Mouse (Mus musculus) liver, embryonic 11.5 days (tissue): ENCODE results near the gene Ugt1a6b. TPM values are rescaled to one million over a fixed set of nuclear protein-coding genes. Genes with fewer than 3 reads are reported as not detected.

Experiments
- ATAC-seq: fragments of 200-750 bp; cut with Nextera tagmentation; replicated peaks from 2 replicates; pipeline ENCODE4 v1.8.0; 2017; ENCODE audit warnings: moderate number of reproducible peaks, mild to moderate bottlenecking, moderate TSS enrichment, moderate library complexity; ENCODE audit not compliant: low FRiP score
- DNase-seq: peaks from one replicate; pipeline ENCODE4 v3.0.0-alpha.2; 2017; ENCODE audit warnings: low spot score
- H3K27ac ChIP-seq: fragments of 300-500 bp; sonication (generic); 2 replicates; pipeline ENCODE4 v1.5.1; 2014; ENCODE audit warnings: mild to moderate bottlenecking, low read depth, low read length, control low read depth
- H3K27me3 ChIP-seq: fragments of 300-500 bp; sonication (generic); replicated peaks from 2 replicates; pipeline ENCODE4 v1.6.1; 2014; ENCODE audit warnings: low read length, mixed read lengths; ENCODE audit not compliant: control insufficient read depth, insufficient read depth
- H3K36me3 ChIP-seq: fragments of 300-500 bp; sonication (generic); 2 replicates; pipeline ENCODE4 v1.6.1; 2014; ENCODE audit warnings: mild to moderate bottlenecking, low read length, moderate library complexity, mixed read lengths; ENCODE audit not compliant: control insufficient read depth, insufficient read depth
- H3K4me1 ChIP-seq: fragments of 300-500 bp; sonication (generic); replicated peaks from 2 replicates; pipeline ENCODE4 v1.6.1; 2014; ENCODE audit warnings: low read length, mixed read lengths; ENCODE audit not compliant: control insufficient read depth, insufficient read depth
- H3K4me2 ChIP-seq: fragments of 300-500 bp; sonication (generic); 2 replicates; pipeline ENCODE4 v1.6.1; 2014; ENCODE audit warnings: mild to moderate bottlenecking, control low read depth, moderate library complexity
- H3K4me3 ChIP-seq: fragments of 300-500 bp; sonication (generic); 2 replicates; pipeline ENCODE4 v1.5.1; 2014; ENCODE audit warnings: low read depth, low read length, control low read depth
- H3K9ac ChIP-seq: fragments of 300-500 bp; sonication (generic); 2 replicates; pipeline ENCODE4 v1.6.1; 2014; ENCODE audit warnings: low read depth, low read length, control low read depth
- H3K9me3 ChIP-seq: fragments of 300-500 bp; sonication (generic); 2 replicates; pipeline ENCODE4 v1.6.1; 2016; ENCODE audit warnings: low read length, inconsistent platforms, mixed read lengths; ENCODE audit not compliant: control insufficient read depth
- WGBS: fragments of 180-500 bp; shearing (Covaris S2); extraction: QIAGEN DNeasy Blood & Tissue Kit; methylation state at CpG from one replicate; pipeline ENCODE4 v1.1.7; 2014; 5-methylcytosine and 5-hydroxymethylcytosine counted together
- polyA plus RNA-seq: library from polyadenylated mRNA; unstranded; fragments of >200 nt; fragmentation: Nextera tagmentation; extraction: Ambion mirVana; gene quantifications from 2 replicates; pipeline ENCODE4 v1.2.1, GENCODE M21; 2014

The Ugt1a6b gene
- polyA plus RNA-seq, 1 experiment from 2014 or later = 0.11 TPM

DNA sequence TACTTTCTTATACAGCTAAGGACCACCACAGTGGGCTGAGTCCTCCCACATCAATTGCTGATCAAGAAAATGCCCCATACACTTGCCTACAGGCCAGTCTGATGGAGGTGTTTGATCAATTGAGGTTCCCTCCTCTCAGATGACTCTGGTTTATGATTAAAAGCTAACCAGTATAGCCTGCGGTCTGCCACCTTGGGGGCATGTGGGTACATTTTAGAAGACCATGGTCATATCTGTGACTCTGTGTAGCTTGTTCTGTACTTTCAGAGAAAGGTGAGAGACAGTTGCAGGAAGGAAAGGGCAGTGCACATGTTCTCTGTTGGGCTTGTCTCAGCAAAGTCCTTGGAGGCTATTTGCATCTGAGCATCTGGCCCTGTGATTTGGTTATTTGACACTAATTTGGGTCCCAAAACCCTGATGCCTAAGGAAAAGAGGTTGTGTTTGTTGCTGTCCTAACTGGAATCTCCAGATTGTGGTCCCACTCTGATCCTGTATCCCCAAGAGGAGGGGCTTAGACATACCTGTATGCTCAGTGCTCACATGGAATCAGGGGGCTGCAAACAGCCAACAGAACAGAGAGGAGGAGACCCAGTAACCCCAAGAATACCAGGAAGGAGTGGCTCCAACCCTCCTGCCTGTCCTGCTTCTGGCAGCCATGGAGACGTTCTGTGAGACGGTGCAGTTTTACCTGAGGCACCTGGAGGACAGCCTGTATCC lies 129.8 kb downstream of the Ugt1a6b start:
- no peak overlapping the region for H3K4me3 ChIP-seq
- DNase-seq (no peak), ATAC-seq (no peak)
- 48% methylated on average over 3 of the region's 3 CpGs for WGBS
- H3K27me3 ChIP-seq = no peaks in the 10 kb centered on the region
- no peaks in the 10 kb centered on the region for H3K36me3 ChIP-seq
- H3K9me3 ChIP-seq = peaks cover 94% of the 10 kb centered on the region
- H3K4me1 ChIP-seq = no peaks in the 10 kb centered on the region
- H3K27ac ChIP-seq = no peak overlapping the region
- H3K4me2 ChIP-seq = no peak overlapping the region
- H3K9ac ChIP-seq = no peak overlapping the region

DNA sequence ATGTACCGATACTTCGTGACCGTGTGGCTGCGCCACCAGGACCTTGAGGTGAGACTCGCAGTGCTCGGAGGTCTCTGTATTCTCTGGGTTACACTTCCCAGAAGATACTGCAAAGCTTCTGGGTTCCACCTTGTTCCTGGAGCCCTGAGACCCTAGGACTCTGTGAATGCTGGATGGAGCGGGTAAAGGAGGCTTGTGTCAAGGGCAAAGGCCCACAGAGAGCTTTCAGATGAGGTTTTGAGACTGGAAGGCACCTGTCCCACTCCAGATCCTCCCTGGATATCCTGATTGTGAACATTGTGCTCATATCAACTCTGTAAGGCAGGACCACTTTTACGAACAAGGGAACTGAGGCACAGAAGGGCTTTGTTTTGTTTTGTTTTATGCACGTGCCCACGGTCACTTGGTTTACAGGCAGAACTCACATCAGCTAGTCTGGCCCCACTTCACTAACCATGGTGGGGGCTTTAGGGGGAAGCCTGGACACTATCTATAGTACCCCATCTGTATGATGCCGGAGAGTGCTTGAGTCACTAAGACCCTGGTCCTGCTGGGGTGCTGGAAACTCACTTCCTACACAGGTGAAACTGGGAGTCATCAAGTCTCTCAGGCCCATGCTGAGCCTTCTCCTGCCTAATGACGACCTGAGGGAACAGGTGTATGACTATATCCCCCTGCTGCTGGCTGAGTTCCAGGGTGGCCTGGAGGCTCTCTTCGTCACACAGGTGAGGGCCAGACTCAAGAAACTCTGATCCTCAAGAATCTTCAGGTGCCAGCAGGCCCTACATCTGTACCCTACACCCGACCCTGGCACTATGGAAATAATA lies 130.6 kb downstream of the Ugt1a6b start:
- H3K4me1 ChIP-seq = no peaks in the 10 kb centered on the region
- no peak overlapping the region for H3K4me3 ChIP-seq
- H3K9me3 ChIP-seq = peaks cover 94% of the 10 kb centered on the region
- H3K36me3 ChIP-seq = no peaks in the 10 kb centered on the region
- no peak overlapping the region for H3K4me2 ChIP-seq
- no peak for ATAC-seq
- H3K27ac ChIP-seq = no peak overlapping the region
- WGBS = 65% methylated on average over 14 of the region's 14 CpGs
- no peak overlapping the region for H3K9ac ChIP-seq
- DNase-seq = no peak
- H3K27me3 ChIP-seq = no peaks in the 10 kb centered on the region

DNA sequence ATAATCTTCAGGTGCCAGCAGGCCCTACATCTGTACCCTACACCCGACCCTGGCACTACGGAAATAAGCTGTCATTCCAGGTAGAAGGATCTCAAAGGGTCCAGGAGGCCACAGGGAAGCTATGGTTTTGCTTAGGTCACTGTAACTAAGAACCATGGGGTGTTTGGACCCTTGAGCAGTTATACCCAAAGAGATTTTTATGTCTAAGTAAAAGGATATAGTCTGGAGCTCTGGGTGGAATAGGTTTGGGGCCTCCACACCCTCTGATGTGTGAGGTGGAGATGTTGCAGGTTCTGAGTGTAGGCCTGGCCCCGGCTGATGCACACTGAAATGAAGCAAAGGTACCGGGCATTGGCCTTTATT lies 131.2 kb downstream of the Ugt1a6b start:
- Histone ChIP-seq H3K36me3 (no peaks in the 10 kb centered on the region), H3K4me1 (no peaks in the 10 kb centered on the region), H3K9ac (no peak overlapping the region), H3K27ac (no peak overlapping the region), H3K4me2 (no peak overlapping the region), H3K9me3 (peaks cover 94% of the 10 kb centered on the region), H3K27me3 (no peaks in the 10 kb centered on the region), H3K4me3 (no peak overlapping the region)
- DNase-seq (no peak), ATAC-seq (no peak)
- 60% methylated on average over 4 of the region's 4 CpGs for WGBS

DNA sequence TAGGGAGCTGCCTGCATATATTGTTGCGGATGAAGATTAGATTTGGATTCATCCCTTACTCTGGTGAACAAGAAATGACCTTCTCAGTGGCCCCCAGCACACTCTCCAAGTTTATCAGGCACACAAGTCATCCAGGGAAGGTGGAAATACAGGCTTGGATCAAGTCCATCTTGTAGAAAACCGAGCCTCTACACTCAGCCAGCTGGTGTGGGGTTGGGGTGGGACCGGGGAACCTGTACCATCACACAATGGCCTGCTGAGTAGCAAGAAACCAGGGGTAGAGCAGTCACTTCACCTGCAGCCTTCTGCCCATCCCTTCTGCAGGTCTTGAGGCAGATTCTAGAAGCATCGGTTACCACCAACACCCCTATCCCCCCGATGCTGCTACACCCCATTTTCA lies 131.6 kb downstream of the Ugt1a6b start:
- Histone ChIP-seq H3K27ac (no peak overlapping the region), H3K4me1 (no peaks in the 10 kb centered on the region), H3K9ac (no peak overlapping the region), H3K9me3 (peaks cover 94% of the 10 kb centered on the region), H3K4me2 (no peak overlapping the region), H3K36me3 (no peaks in the 10 kb centered on the region), H3K27me3 (no peaks in the 10 kb centered on the region), H3K4me3 (no peak overlapping the region)
- WGBS = 39% methylated on average over 5 of the region's 5 CpGs
- DNase-seq (no peak), ATAC-seq (no peak)

DNA sequence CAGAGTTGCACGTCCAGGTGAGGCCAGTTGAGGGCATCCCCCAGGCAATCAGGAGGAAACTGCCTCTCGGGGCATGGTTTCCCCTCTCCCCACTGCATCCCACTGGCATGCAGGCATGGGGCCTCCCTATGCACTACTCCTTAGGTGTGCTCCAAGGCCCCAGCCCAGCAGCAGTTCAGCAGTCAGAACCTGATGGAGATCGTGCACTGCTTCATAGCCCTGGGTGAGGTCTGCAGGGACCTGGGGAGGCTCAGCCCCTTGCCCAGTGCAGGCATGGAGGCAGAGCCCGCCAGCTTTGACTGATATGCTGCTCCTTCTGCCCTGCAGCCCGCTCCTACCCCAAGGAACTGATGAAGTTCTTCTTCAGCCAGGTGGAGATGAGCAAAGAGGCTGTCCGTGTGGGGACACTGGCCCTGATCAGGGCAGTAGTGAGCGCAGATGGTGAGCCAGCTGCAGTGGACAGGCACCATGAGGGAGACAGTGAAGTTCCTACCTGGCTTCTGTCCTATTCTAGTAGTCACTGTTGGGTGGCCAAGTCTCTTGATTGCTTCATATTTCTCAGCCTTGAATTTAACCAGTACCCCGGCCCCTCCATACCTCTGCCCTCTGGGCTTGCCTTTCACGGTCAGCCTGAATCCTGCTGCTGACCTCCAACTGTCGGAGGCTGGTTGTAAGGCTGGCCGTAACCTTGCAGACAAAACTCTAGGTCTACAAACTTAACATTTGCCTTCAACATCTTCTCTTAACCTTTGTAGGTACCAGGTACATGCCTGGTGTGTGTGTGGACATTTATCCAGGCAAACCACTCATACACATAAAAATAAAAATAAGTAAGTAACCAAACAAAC lies 132.2 kb downstream of the Ugt1a6b start:
- no peak for ATAC-seq
- WGBS = 56% methylated on average over 11 of the region's 11 CpGs
- peaks cover 93% of the 10 kb centered on the region for H3K9me3 ChIP-seq

DNA sequence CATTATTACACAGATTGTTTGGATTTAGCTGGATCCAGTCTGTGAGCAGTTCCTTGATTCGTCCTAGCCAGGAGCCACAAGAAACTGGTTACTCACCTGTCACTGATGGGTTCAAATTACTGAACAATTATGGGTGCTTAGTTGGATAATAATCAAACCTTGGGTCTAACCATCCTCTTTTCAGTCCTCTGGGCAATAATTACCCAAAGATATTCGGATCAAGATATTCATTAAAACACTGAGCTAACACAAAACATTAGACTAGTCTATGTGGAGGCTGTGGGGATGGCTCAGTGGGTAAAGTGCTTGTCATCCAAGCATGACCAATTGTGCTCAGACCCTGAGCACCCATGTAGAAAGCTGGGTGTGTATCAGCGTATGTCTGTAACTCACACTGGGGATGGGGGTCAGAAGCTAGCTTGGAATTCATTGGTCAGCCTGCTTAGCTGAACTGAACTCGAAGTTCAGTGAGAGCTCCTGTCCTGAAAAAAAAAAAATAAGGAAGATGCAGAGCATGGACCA lies 132.9 kb downstream of the Ugt1a6b start:
- Histone ChIP-seq H3K4me3 (no peak overlapping the region), H3K4me2 (no peak overlapping the region), H3K9me3 (peaks cover 93% of the 10 kb centered on the region), H3K9ac (no peak overlapping the region), H3K36me3 (no peaks in the 10 kb centered on the region), H3K4me1 (no peaks in the 10 kb centered on the region), H3K27ac (no peak overlapping the region), H3K27me3 (no peaks in the 10 kb centered on the region)
- ATAC-seq (no peak), DNase-seq (no peak)
- WGBS = 57% methylated on average over 4 of the region's 4 CpGs

More for the DNA sequence above, 132.2 kb downstream of the Ugt1a6b start:
- DNase-seq = no peak
- Histone ChIP-seq H3K36me3 (no peaks in the 10 kb centered on the region), H3K4me3 (no peak overlapping the region), H3K9ac (no peak overlapping the region), H3K27ac (no peak overlapping the region), H3K4me1 (no peaks in the 10 kb centered on the region), H3K4me2 (no peak overlapping the region), H3K27me3 (no peaks in the 10 kb centered on the region)

DNA sequence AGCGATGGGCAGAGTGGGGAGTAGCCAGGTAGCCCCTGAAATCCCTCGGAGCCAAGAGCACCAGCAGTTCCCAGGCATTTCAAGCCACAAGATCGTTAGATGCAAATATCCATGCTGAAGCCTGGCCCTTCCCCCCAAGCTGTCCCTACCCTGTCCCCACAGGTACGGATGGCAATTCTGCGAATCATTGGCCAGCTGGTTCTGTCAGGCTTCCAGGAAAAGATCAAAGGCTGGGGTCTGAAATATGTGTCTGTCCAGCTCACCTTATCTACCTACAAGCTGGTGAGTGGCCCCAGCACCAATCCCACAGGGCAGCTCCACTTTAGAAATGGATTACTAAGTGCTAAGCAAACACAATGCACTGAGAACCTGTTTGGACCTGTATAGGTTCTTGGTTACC lies 134.3 kb downstream of the Ugt1a6b start:
- Histone ChIP-seq H3K4me1 (no peaks in the 10 kb centered on the region), H3K4me2 (no peak overlapping the region), H3K4me3 (no peak overlapping the region), H3K9ac (no peak overlapping the region), H3K27me3 (no peaks in the 10 kb centered on the region), H3K36me3 (no peaks in the 10 kb centered on the region), H3K27ac (no peak overlapping the region), H3K9me3 (peaks cover 84% of the 10 kb centered on the region)
- WGBS = 68% methylated on average over 5 of the region's 5 CpGs
- DNase-seq = no peak
- no peak for ATAC-seq

DNA sequence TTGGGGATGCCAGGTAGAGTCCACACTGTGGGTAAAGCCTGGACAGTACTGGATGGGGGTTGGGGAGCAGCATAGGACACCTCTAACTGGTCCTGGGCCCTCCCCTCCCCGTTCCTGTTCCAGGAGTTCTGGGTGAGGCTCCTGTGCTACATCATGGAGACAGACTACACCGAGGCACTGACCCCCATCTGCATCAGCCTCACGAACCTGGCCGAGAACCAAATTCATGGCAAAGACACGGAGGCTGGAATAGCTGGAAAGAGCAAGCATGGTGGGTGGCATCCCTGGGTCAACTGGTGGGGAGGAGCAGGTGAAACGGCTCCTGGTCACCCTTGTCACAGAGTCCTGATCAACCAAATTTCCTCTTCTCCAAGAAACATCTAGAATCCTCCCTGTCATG lies 135.7 kb downstream of the Ugt1a6b start:
- no peak overlapping the region for H3K4me2 ChIP-seq
- H3K9ac ChIP-seq = no peak overlapping the region
- WGBS = 73% methylated on average over 6 of the region's 6 CpGs
- H3K27me3 ChIP-seq = no peaks in the 10 kb centered on the region
- peaks cover 85% of the 10 kb centered on the region for H3K9me3 ChIP-seq
- ATAC-seq = no peak
- no peaks in the 10 kb centered on the region for H3K4me1 ChIP-seq
- H3K36me3 ChIP-seq = no peaks in the 10 kb centered on the region
- no peak overlapping the region for H3K27ac ChIP-seq
- no peak overlapping the region for H3K4me3 ChIP-seq
- no peak for DNase-seq
